Mouse (Mus musculus) neural tube, embryonic 13.5 days (tissue): ENCODE results near the gene Nipa1. TPM values are rescaled to one million over a fixed set of nuclear protein-coding genes. Genes with fewer than 3 reads are reported as not detected.

Experiments
- ATAC-seq: fragments of 200-750 bp; cut with Nextera tagmentation; 2 replicates; pipeline ENCODE4 v1.8.0; 2017; ENCODE audit warnings: low read depth, mild to moderate bottlenecking, moderate TSS enrichment, moderate library complexity
- H3K27ac ChIP-seq: fragments of 300-500 bp; sonication (generic); replicated peaks from 2 replicates; pipeline ENCODE4 v1.5.1; 2015; ENCODE audit warnings: moderate library complexity, mild to moderate bottlenecking, inconsistent platforms
- H3K27me3 ChIP-seq: fragments of 300-500 bp; sonication (generic); 2 replicates; pipeline ENCODE4 v1.6.1; 2015; ENCODE audit warnings: mild to moderate bottlenecking, inconsistent platforms
- H3K36me3 ChIP-seq: fragments of 300-500 bp; sonication (generic); 2 replicates; pipeline ENCODE4 v1.6.1; 2015; ENCODE audit warnings: mild to moderate bottlenecking, inconsistent platforms
- H3K4me1 ChIP-seq: fragments of 300-500 bp; sonication (generic); replicated peaks from 2 replicates; pipeline ENCODE4 v1.6.1; 2015; ENCODE audit warnings: inconsistent platforms
- H3K4me2 ChIP-seq: fragments of 300-500 bp; sonication (generic); 2 replicates; pipeline ENCODE4 v1.6.1; 2015; ENCODE audit warnings: inconsistent platforms, mild to moderate bottlenecking, moderate library complexity
- H3K4me3 ChIP-seq: fragments of 300-500 bp; sonication (generic); 2 replicates; pipeline ENCODE4 v1.5.1; 2015; ENCODE audit warnings: mild to moderate bottlenecking, inconsistent platforms
- H3K9ac ChIP-seq: fragments of 300-500 bp; sonication (generic); 2 replicates; pipeline ENCODE4 v1.6.1; 2015; ENCODE audit warnings: moderate library complexity, mild to moderate bottlenecking, inconsistent platforms
- H3K9me3 ChIP-seq: fragments of 300-500 bp; sonication (generic); 2 replicates; pipeline ENCODE4 v1.6.1; 2016; ENCODE audit warnings: inconsistent platforms
- WGBS: fragments of 180-500 bp; shearing (Covaris S2); methylation state at CpG from one replicate; pipeline ENCODE4 v1.1.7; 2015; 5-methylcytosine and 5-hydroxymethylcytosine counted together
- polyA plus RNA-seq: library from polyadenylated mRNA; unstranded; fragments of >200 nt; fragmentation: Nextera tagmentation; extraction: Ambion mirVana; gene quantifications from 2 replicates; pipeline ENCODE4 v1.2.1, GENCODE M21; 2015

Gene Nipa1
- polyA plus RNA-seq, 1 experiment from 2014 or later = 25.9 TPM

GRCm38 (mm10) chr7:55962004-55962908, 57.5 kb downstream of the Nipa1 start, which contains the start of gene Nipa2:
TSS of gene Nipa2 (minus strand) at chr7:55962476.
- peak within 1 kb of the TSS; percentile 77 for H3K4me2 ChIP-seq
- WGBS = under 1% methylated on average over 70 of the region's 70 CpGs
- ATAC-seq = peak; percentile 98
- H3K4me1 ChIP-seq = peaks cover 25% of the 10 kb centered on the region
- H3K4me3 ChIP-seq = peak within 1 kb of the TSS; percentile 83
- H3K27ac ChIP-seq = peak within 1 kb of the TSS; percentile 89
- H3K36me3 ChIP-seq = no peaks in the 10 kb centered on the region
- no peaks in the 10 kb centered on the region for H3K27me3 ChIP-seq
- peak within 1 kb of the TSS; percentile 89 for H3K9ac ChIP-seq
- no peaks in the 10 kb centered on the region for H3K9me3 ChIP-seq

- ATAC-seq = no peak
- Histone ChIP-seq H3K27ac (no peak overlapping the region), H3K4me2 (no peak overlapping the region), H3K27me3 (no peaks in the 10 kb centered on the region), H3K36me3 (peaks cover 4% of the 10 kb centered on the region; the same call in 1 of the 2 replicates), H3K9ac (no peak overlapping the region), H3K4me1 (peaks cover 25% of the 10 kb centered on the region), H3K9me3 (no peaks in the 10 kb centered on the region), H3K4me3 (no peak overlapping the region)
- 98% methylated on average over 1 of the region's 1 CpGs for WGBS
Measured at GRCm38 (mm10) chr7:55960506-55960905, 59.2 kb downstream of the Nipa1 start.

GRCm38 (mm10) chr7:55959801-55960200, 60.0 kb downstream of the Nipa1 start:
- Histone ChIP-seq H3K36me3 (peaks cover 7% of the 10 kb centered on the region), H3K4me3 (no peak overlapping the region), H3K27ac (no peak overlapping the region), H3K27me3 (no peaks in the 10 kb centered on the region), H3K4me1 (peaks cover 25% of the 10 kb centered on the region), H3K9me3 (no peaks in the 10 kb centered on the region), H3K4me2 (no peak overlapping the region), H3K9ac (no peak overlapping the region)
- no peak for ATAC-seq
- 96% methylated on average over 3 of the region's 3 CpGs for WGBS

GRCm38 (mm10) chr7:55957916-55958315, 61.8 kb downstream of the Nipa1 start:
- no peaks in the 10 kb centered on the region for H3K27me3 ChIP-seq
- H3K4me1 ChIP-seq = peaks cover 16% of the 10 kb centered on the region
- ATAC-seq = no peak
- H3K4me2 ChIP-seq = no peak overlapping the region
- peaks cover 7% of the 10 kb centered on the region; the same call in 1 of the 2 replicates for H3K9me3 ChIP-seq
- H3K9ac ChIP-seq = no peak overlapping the region
- peaks cover 18% of the 10 kb centered on the region for H3K36me3 ChIP-seq
- H3K4me3 ChIP-seq = no peak overlapping the region
- no peak overlapping the region for H3K27ac ChIP-seq
- WGBS = 94% methylated on average over 4 of the region's 4 CpGs

GRCm38 (mm10) chr7:55957178-55957577, 62.6 kb downstream of the Nipa1 start:
- no peak overlapping the region for H3K4me3 ChIP-seq
- H3K4me1 ChIP-seq = peaks cover 13% of the 10 kb centered on the region
- H3K36me3 ChIP-seq = peaks cover 18% of the 10 kb centered on the region
- no peak for ATAC-seq
- no peak overlapping the region for H3K27ac ChIP-seq
- WGBS = 93% methylated on average over 3 of the region's 3 CpGs
- no peak overlapping the region for H3K9ac ChIP-seq
- no peak overlapping the region for H3K4me2 ChIP-seq
- peaks cover 7% of the 10 kb centered on the region; the same call in 1 of the 2 replicates for H3K9me3 ChIP-seq
- no peaks in the 10 kb centered on the region for H3K27me3 ChIP-seq

- H3K9ac ChIP-seq = no peak overlapping the region
- H3K9me3 ChIP-seq = peaks cover 7% of the 10 kb centered on the region; the same call in 1 of the 2 replicates
- H3K4me3 ChIP-seq = no peak overlapping the region
- WGBS = 96% methylated on average over 2 of the region's 2 CpGs
- H3K4me1 ChIP-seq = peaks cover 7% of the 10 kb centered on the region
- H3K36me3 ChIP-seq = peaks cover 18% of the 10 kb centered on the region
- no peak overlapping the region for H3K4me2 ChIP-seq
- H3K27ac ChIP-seq = no peak overlapping the region
- ATAC-seq = no peak
- H3K27me3 ChIP-seq = no peaks in the 10 kb centered on the region
Measured at GRCm38 (mm10) chr7:55956054-55956453, 63.7 kb downstream of the Nipa1 start.

GRCm38 (mm10) chr7:55938341-55938740, 81.4 kb downstream of the Nipa1 start:
- Histone ChIP-seq H3K4me3 (no peak overlapping the region), H3K9me3 (no peaks in the 10 kb centered on the region), H3K4me1 (no peaks in the 10 kb centered on the region), H3K27me3 (no peaks in the 10 kb centered on the region), H3K36me3 (peaks cover 21% of the 10 kb centered on the region), H3K27ac (no peak overlapping the region), H3K4me2 (no peak overlapping the region), H3K9ac (no peak overlapping the region)
- WGBS = 94% methylated on average over 4 of the region's 4 CpGs
- ATAC-seq = no peak

GRCm38 (mm10) chr7:55935025-55935424, 84.7 kb downstream of the Nipa1 start:
- H3K4me3 ChIP-seq = no peak overlapping the region
- WGBS = 97% methylated on average over 2 of the region's 2 CpGs
- H3K9me3 ChIP-seq = no peaks in the 10 kb centered on the region
- peaks cover 27% of the 10 kb centered on the region for H3K36me3 ChIP-seq
- no peak overlapping the region for H3K27ac ChIP-seq
- no peak overlapping the region for H3K9ac ChIP-seq
- H3K4me1 ChIP-seq = no peaks in the 10 kb centered on the region
- no peak overlapping the region for H3K4me2 ChIP-seq
- H3K27me3 ChIP-seq = no peaks in the 10 kb centered on the region
- ATAC-seq = no peak

- Histone ChIP-seq H3K36me3 (peaks cover 64% of the 10 kb centered on the region), H3K9me3 (no peaks in the 10 kb centered on the region), H3K4me1 (no peaks in the 10 kb centered on the region), H3K4me2 (no peak overlapping the region), H3K27ac (no peak overlapping the region), H3K4me3 (no peak overlapping the region), H3K9ac (no peak overlapping the region), H3K27me3 (no peaks in the 10 kb centered on the region)
- ATAC-seq = no peak
- 87% methylated on average over 2 of the region's 2 CpGs for WGBS
Measured at GRCm38 (mm10) chr7:55928649-55929048, 91.1 kb downstream of the Nipa1 start.

Other genes starting within 250 kb of the Nipa1 start
- 38.3 and 38.8 TPM in 2 replicates for gene Tubgcp5, start 225.8 kb downstream of the Nipa1 start, polyA plus RNA-seq
- gene Cyfip1, start 178.2 kb downstream of the Nipa1 start, polyA plus RNA-seq = 47.6 and 49.4 TPM in 2 replicates
- 40.3 and 42.0 TPM in 2 replicates for gene Nipa2, start 57.5 kb downstream of the Nipa1 start, polyA plus RNA-seq
- gene Herc2, start 30.2 kb upstream of the Nipa1 start, polyA plus RNA-seq = 41.3 and 48.2 TPM in 2 replicates
- 0.28 and 0.48 TPM in 2 replicates for gene Oca2, start 219.8 kb upstream of the Nipa1 start, polyA plus RNA-seq